Mouse (Mus musculus): ENCODE measurements around the gene 6430571L13Rik. TPM values are rescaled to one million over a fixed set of nuclear protein-coding genes. Genes with fewer than 3 reads are reported as not detected.

Gene 6430571L13Rik
- polyA plus RNA-seq, 1 experiment from 2014 or later = 0.81 TPM

GRCm38 (mm10) chr9:107307886-107308285 lies 32.5 kb upstream of the 6430571L13Rik start:
- Histone ChIP-seq H3K9me3 (replicated peaks) (no peaks in the 10 kb centered on the region), H3K4me1 (peaks cover 41% of the 10 kb centered on the region), H3K36me3 (no peaks in the 10 kb centered on the region), H3K27ac (peak overlapping the region; percentile 92), H3K4me2 (peak overlapping the region; percentile 33), H3K9ac (no peak overlapping the region), H3K4me3 (replicated peaks) (no peak overlapping the region), H3K27me3 (no peaks in the 10 kb centered on the region)
- 25% methylated on average over 12 of the region's 12 CpGs for WGBS
- peak; percentile 89 for ATAC-seq (replicated peaks; ENCODE audit: low FRiP score)

DNA sequence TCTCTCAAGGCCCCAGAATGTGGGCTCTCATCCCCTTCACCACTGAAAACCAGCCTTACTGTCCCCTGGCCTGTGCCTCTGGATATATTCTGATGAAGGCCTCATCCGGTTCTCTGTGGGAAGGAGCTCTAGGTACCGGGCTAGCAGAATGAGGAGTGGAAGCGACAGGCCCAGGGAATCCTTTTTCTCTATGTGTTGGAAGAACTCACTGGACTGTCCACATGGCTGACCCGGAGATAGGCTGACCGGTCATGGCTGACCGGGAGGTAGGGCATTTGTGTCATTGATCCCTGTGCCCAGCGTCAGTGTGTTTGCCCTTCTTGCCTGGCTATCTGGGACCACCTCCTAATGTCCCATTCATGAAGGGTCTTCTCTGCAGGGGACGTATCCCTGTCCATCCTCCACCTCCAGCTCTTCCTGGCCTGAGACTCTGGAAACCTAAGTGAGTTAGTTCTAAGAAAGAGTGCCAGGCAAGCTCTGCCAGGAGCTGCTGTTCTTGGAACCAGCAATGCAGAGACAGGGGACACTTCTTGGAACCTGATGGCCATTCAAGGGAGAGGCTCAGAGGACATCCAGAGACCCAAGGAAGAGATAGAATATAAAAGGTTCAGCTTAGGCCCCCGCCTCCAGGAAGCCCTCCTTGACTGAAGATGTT lies 31.9 kb upstream of the 6430571L13Rik start:
- Histone ChIP-seq H3K27ac (peak overlapping the region; percentile 92), H3K4me1 (peaks cover 44% of the 10 kb centered on the region), H3K36me3 (no peaks in the 10 kb centered on the region), H3K4me3 (replicated peaks) (no peak overlapping the region), H3K9ac (no peak overlapping the region), H3K27me3 (no peaks in the 10 kb centered on the region), H3K4me2 (peak overlapping the region; percentile 33), H3K9me3 (replicated peaks) (no peaks in the 10 kb centered on the region)
- 0 out of 2 replicates have a peak, but pooled peaks have one; percentile 9 for ATAC-seq (replicated peaks; ENCODE audit: low FRiP score)
- WGBS = 66% methylated on average over 9 of the region's 9 CpGs

GRCm38 (mm10) chr9:107309171-107309570 lies 31.2 kb upstream of the 6430571L13Rik start:
- WGBS = 46% methylated on average over 9 of the region's 9 CpGs
- Histone ChIP-seq H3K4me3 (replicated peaks) (no peak overlapping the region), H3K36me3 (no peaks in the 10 kb centered on the region), H3K4me1 (peaks cover 44% of the 10 kb centered on the region), H3K9ac (no peak overlapping the region), H3K27ac (no peak overlapping the region), H3K27me3 (no peaks in the 10 kb centered on the region), H3K4me2 (no peak overlapping the region), H3K9me3 (replicated peaks) (no peaks in the 10 kb centered on the region)
- ATAC-seq (replicated peaks; ENCODE audit: low FRiP score) = 0 out of 2 replicates have a peak, but pooled peaks have one; percentile 10

- ATAC-seq (replicated peaks; ENCODE audit: low FRiP score) = no peak
- H3K9ac ChIP-seq = no peak overlapping the region
These were observed 30.8 kb upstream of the 6430571L13Rik start for GRCm38 (mm10) chr9:107309600-107309999.

DNA sequence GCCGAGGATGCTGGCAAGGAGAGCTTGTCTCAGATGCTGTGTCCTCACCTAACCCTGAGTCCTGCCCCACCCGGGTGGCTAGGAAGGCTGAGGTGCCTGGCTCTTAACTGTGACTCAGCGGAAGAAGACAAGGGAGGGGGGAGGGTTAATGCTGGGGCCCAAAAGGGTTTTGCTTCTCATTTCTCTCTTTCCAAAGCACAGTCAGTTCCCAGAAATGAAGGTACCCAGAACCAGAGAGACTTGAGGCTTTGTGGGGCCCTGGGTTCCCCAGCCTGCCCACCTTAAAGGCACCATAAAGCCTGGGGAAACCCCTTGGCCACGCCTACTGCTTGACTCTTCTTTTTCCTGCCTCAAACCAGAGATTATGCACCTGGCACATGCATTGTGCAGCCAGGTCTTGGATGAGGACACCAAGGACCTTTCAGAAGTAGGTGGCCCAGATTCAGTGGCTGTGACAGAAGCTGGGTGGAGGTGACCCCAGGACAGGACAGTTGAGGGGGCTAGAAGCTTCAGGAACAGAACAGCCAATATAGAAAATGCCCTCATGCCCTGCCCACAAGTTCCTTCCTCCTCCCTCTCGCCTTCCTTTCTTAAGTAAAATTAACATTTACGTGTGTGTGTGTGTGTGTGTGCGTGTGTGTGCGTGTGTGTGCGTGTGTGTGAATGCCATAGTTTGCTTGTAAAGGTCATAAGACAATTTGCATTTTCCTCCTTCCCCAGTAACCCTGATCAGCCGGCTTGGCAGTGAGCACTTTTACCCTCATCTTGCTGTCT lies 27.4 kb upstream of the 6430571L13Rik start:
- H3K4me3 ChIP-seq (replicated peaks) = no peak overlapping the region
- 58% methylated on average over 10 of the region's 10 CpGs for WGBS
- no peak overlapping the region for H3K4me2 ChIP-seq
- H3K27me3 ChIP-seq = no peaks in the 10 kb centered on the region
- H3K9ac ChIP-seq = no peak overlapping the region
- peak overlapping the region; percentile 28; the same call in 1 of the 2 replicates for H3K27ac ChIP-seq
- no peaks in the 10 kb centered on the region for H3K36me3 ChIP-seq
- ATAC-seq (replicated peaks; ENCODE audit: low FRiP score) = no peak
- H3K4me1 ChIP-seq = peaks cover 22% of the 10 kb centered on the region
- no peaks in the 10 kb centered on the region for H3K9me3 ChIP-seq (replicated peaks)

More at GRCm38 (mm10) chr9:107309600-107309999, 30.8 kb upstream of the 6430571L13Rik start:
- Histone ChIP-seq H3K4me2 (no peak overlapping the region), H3K9me3 (replicated peaks) (no peaks in the 10 kb centered on the region), H3K4me3 (replicated peaks) (no peak overlapping the region), H3K4me1 (peaks cover 44% of the 10 kb centered on the region), H3K36me3 (no peaks in the 10 kb centered on the region), H3K27me3 (no peaks in the 10 kb centered on the region), H3K27ac (no peak overlapping the region)
- 59% methylated on average over 5 of the region's 5 CpGs for WGBS

- Histone ChIP-seq H3K9me3 (replicated peaks) (no peaks in the 10 kb centered on the region), H3K4me2 (no peak overlapping the region), H3K4me1 (peaks cover 13% of the 10 kb centered on the region), H3K27ac (no peak overlapping the region), H3K36me3 (no peaks in the 10 kb centered on the region), H3K4me3 (replicated peaks) (no peak overlapping the region), H3K9ac (no peak overlapping the region), H3K27me3 (no peaks in the 10 kb centered on the region)
- no peak for ATAC-seq (replicated peaks; ENCODE audit: low FRiP score)
- 89% methylated on average over 3 of the region's 3 CpGs for WGBS
These were observed 26.5 kb upstream of the 6430571L13Rik start for GRCm38 (mm10) chr9:107313926-107314325.

GRCm38 (mm10) chr9:107315791-107316190 lies 24.6 kb upstream of the 6430571L13Rik start:
- WGBS = 75% methylated on average over 2 of the region's 2 CpGs
- Histone ChIP-seq H3K4me3 (replicated peaks) (no peak overlapping the region), H3K4me2 (no peak overlapping the region), H3K9me3 (replicated peaks) (no peaks in the 10 kb centered on the region), H3K27me3 (no peaks in the 10 kb centered on the region), H3K27ac (peak overlapping the region; percentile 54; the same call in 1 of the 2 replicates), H3K36me3 (no peaks in the 10 kb centered on the region), H3K9ac (no peak overlapping the region), H3K4me1 (peaks cover 3% of the 10 kb centered on the region; the same call in 1 of the 2 replicates)
- ATAC-seq (replicated peaks; ENCODE audit: low FRiP score) = no peak

DNA sequence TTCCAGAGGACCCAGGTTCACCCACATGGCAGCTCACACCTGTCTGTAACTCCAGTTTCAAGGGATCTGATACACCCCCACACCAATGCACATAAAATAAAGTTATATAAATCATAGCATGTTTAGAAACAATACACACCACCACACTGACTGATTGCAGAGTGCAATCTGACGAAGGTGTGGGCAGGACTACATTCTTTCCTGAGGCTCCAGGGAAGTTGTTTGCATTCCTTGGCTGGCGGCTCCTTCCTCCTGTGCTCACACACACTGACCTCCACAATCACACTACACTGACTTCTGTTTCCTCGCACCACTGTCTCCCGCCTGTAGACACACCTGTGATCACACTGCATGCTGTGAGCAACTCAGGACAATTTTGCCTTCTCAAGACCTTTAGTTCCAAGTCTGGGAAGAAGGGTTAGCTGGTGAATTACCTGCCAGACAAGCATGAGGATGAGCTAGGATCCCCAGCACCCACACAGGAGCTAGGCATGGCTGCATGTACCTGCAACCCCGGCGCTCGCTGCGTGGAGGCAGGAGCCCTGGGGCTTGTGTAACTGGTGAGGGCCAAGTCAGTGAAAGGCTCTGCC lies 17.8 kb upstream of the 6430571L13Rik start:
- H3K9me3 ChIP-seq (replicated peaks) = no peaks in the 10 kb centered on the region
- H3K27ac ChIP-seq = no peak overlapping the region
- no peak overlapping the region for H3K9ac ChIP-seq
- H3K27me3 ChIP-seq = no peaks in the 10 kb centered on the region
- peaks cover 21% of the 10 kb centered on the region for H3K4me1 ChIP-seq
- no peak overlapping the region for H3K4me2 ChIP-seq
- H3K36me3 ChIP-seq = no peaks in the 10 kb centered on the region; the same call in 1 of the 2 replicates
- no peak overlapping the region for H3K4me3 ChIP-seq (replicated peaks)
- ATAC-seq (replicated peaks; ENCODE audit: low FRiP score) = no peak
- WGBS = 67% methylated on average over 8 of the region's 8 CpGs

GRCm38 (mm10) chr9:107323558-107323957 lies 16.8 kb upstream of the 6430571L13Rik start:
- WGBS = 66% methylated on average over 6 of the region's 6 CpGs
- Histone ChIP-seq H3K36me3 (peaks cover 9% of the 10 kb centered on the region; the same call in 1 of the 2 replicates), H3K9me3 (replicated peaks) (no peaks in the 10 kb centered on the region), H3K4me1 (peaks cover 21% of the 10 kb centered on the region), H3K4me3 (replicated peaks) (no peak overlapping the region), H3K27me3 (no peaks in the 10 kb centered on the region), H3K9ac (no peak overlapping the region), H3K27ac (no peak overlapping the region), H3K4me2 (no peak overlapping the region)
- no peak for ATAC-seq (replicated peaks; ENCODE audit: low FRiP score)

- ATAC-seq (replicated peaks; ENCODE audit: low FRiP score) = peak; percentile 63; the same call in 1 of the 2 replicates
- H3K27ac ChIP-seq = peak overlapping the region; percentile 41; the same call in 1 of the 2 replicates
- H3K4me1 ChIP-seq = peaks cover 21% of the 10 kb centered on the region
- no peak overlapping the region for H3K4me2 ChIP-seq
- H3K9me3 ChIP-seq (replicated peaks) = no peaks in the 10 kb centered on the region
- no peaks in the 10 kb centered on the region for H3K27me3 ChIP-seq
- peaks cover 18% of the 10 kb centered on the region; the same call in 1 of the 2 replicates for H3K36me3 ChIP-seq
- WGBS = 45% methylated on average over 4 of the region's 4 CpGs
- H3K9ac ChIP-seq = no peak overlapping the region
- H3K4me3 ChIP-seq (replicated peaks) = no peak overlapping the region
These were observed 15.4 kb upstream of the 6430571L13Rik start for GRCm38 (mm10) chr9:107324799-107325561.

DNA sequence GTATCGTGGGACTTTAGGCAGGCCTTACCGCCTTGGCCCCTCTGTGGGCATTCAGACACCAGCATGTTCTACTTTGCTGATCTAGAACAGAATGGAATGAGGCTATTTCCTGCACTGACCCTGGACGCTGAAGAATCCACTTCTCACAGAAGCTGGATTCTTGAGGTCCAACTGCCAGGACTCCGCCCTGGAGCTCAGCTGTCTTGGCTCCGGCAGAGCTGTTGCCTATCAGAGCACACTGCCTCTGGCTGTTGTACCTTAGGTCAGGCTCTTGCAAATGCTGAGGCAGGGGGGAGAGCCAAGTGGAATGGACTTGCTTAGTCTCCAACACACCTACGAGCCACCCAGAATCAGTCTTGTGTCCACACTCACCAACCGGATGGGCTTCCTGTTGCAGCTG lies 14.5 kb upstream of the 6430571L13Rik start:
- no peak for ATAC-seq (replicated peaks; ENCODE audit: low FRiP score)
- no peak overlapping the region for H3K27ac ChIP-seq
- no peak overlapping the region for H3K4me2 ChIP-seq
- H3K36me3 ChIP-seq = peaks cover 18% of the 10 kb centered on the region; the same call in 1 of the 2 replicates
- no peaks in the 10 kb centered on the region for H3K9me3 ChIP-seq (replicated peaks)
- no peak overlapping the region for H3K4me3 ChIP-seq (replicated peaks)
- no peak overlapping the region for H3K9ac ChIP-seq
- 78% methylated on average over 7 of the region's 7 CpGs for WGBS
- H3K27me3 ChIP-seq = no peaks in the 10 kb centered on the region
- peaks cover 21% of the 10 kb centered on the region for H3K4me1 ChIP-seq

All from kidney, embryonic 15.5 days (tissue).